Mouse (Mus musculus) MN1 (cell line): Measurements from ENCODE around the gene Scgb2b26.

Experiments used
- DNase-seq: peaks from one replicate; pipeline ENCODE4 v3.0.0-alpha.2; 2016; ENCODE audit warnings: low spot score

Scgb2b26 gene

GRCm38 (mm10) chr7:33944940-33945339 lies at the start of gene Scgb2b26:
Scgb2b26 (minus strand) TSS chr7:33945040.
- DNase-seq: no peak

- peak; percentile 8 for DNase-seq
Observed at GRCm38 (mm10) chr7:33982281-33982680, 37.4 kb upstream of the Scgb2b26 start.

- DNase-seq: no peak
Observed at GRCm38 (mm10) chr7:33902982-33903381, 41.9 kb downstream of the Scgb2b26 start.

GRCm38 (mm10) chr7:33900803-33901202 lies 44.0 kb downstream of the Scgb2b26 start:
- DNase-seq: no peak

- no peak for DNase-seq
Observed at GRCm38 (mm10) chr7:33900007-33900406, 44.8 kb downstream of the Scgb2b26 start.
